Mouse (Mus musculus) stomach, embryonic 14.5 days (tissue): Measurements from ENCODE around the gene Gm10668. TPM values are rescaled to one million over a fixed set of nuclear protein-coding genes. Genes with fewer than 3 reads are reported as not detected.
"Not testable (repeated sequence)": the region's sequence is repeated elsewhere in the genome, so short reads cannot be mapped to it uniquely, and the experiment has no call there.

Experiments used
- ATAC-seq: fragments of 200-750 bp; cut with Nextera tagmentation; 2 replicates; pipeline ENCODE4 v1.8.0; 2017; ENCODE audit warnings: low read depth, moderate TSS enrichment; ENCODE audit not compliant: insufficient number of reproducible peaks, insufficient read depth, low FRiP score
- H3K27ac ChIP-seq: fragments of 300-500 bp; sonication (generic); 2 replicates; pipeline ENCODE4 v1.5.1; 2014; ENCODE audit warnings: mild to moderate bottlenecking, low read length, moderate library complexity, mixed read lengths
- H3K27me3 ChIP-seq: fragments of 300-500 bp; sonication (generic); 2 replicates; pipeline ENCODE4 v1.6.1; 2014; ENCODE audit warnings: low read length, control low read depth, mixed read lengths; ENCODE audit not compliant: control insufficient read depth, insufficient read depth
- H3K36me3 ChIP-seq: fragments of 300-500 bp; sonication (generic); 2 replicates; pipeline ENCODE4 v1.6.1; 2014; ENCODE audit warnings: mild to moderate bottlenecking, control low read depth, low read length, moderate library complexity, mixed read lengths; ENCODE audit not compliant: control insufficient read depth, insufficient read depth
- H3K4me1 ChIP-seq: fragments of 300-500 bp; sonication (generic); 2 replicates; pipeline ENCODE4 v1.6.1; 2014; ENCODE audit warnings: low read length, control low read depth, mixed read lengths; ENCODE audit not compliant: control insufficient read depth, insufficient read depth
- H3K4me2 ChIP-seq: fragments of 300-500 bp; sonication (generic); replicated peaks from 2 replicates; pipeline ENCODE4 v1.6.1; 2014; ENCODE audit warnings: low read depth, low read length, control low read depth
- H3K4me3 ChIP-seq: fragments of 300-500 bp; sonication (generic); 2 replicates; pipeline ENCODE4 v1.5.1; 2014; ENCODE audit warnings: low read depth, low read length, control low read depth
- H3K9ac ChIP-seq: fragments of 300-500 bp; sonication (generic); replicated peaks from 2 replicates; pipeline ENCODE4 v1.6.1; 2014; ENCODE audit warnings: low read depth, mild to moderate bottlenecking, control low read depth, low read length, moderate library complexity, mixed read lengths
- H3K9me3 ChIP-seq: fragments of 300-500 bp; sonication (generic); 2 replicates; pipeline ENCODE4 v1.6.1; 2016; ENCODE audit warnings: low read depth, low read length, control low read depth; ENCODE audit not compliant: control insufficient read depth
- WGBS: fragments of 180-500 bp; shearing (Covaris S2); extraction: QIAGEN DNeasy Blood & Tissue Kit; methylation state at CpG from one replicate; pipeline ENCODE4 v1.1.7; 2014; 5-methylcytosine and 5-hydroxymethylcytosine counted together
- polyA plus RNA-seq: library from polyadenylated mRNA; unstranded; fragments of >200 nt; fragmentation: Nextera tagmentation; extraction: Ambion mirVana; gene quantifications from 2 replicates; pipeline ENCODE4 v1.2.1, GENCODE M21; 2014

Gene Gm10668
- not detected in 2 replicates for polyA plus RNA-seq

GRCm38 (mm10) chr7:20730524-20730923 is at the start of gene Gm10668:
Gm10668 (minus strand) TSS chr7:20730624.
- no CpG with 5 or more reads among the region's 1 CpGs for WGBS
- not testable (repeated sequence) for H3K4me3 ChIP-seq

GRCm38 (mm10) chr7:20770885-20771284 is 40.5 kb upstream of the Gm10668 start, which contains the start of gene Vmn1r112:
Vmn1r112 (plus strand) TSS chr7:20771185.
- not testable (repeated sequence) for H3K27me3 ChIP-seq, ATAC-seq, H3K4me1 ChIP-seq, H3K9me3 ChIP-seq, H3K4me3 ChIP-seq, H3K4me2 ChIP-seq, H3K36me3 ChIP-seq, H3K9ac ChIP-seq, H3K27ac ChIP-seq
- WGBS, result no CpG with 5 or more reads among the region's 3 CpGs

More at GRCm38 (mm10) chr7:20730524-20730923, at the start of gene Gm10668:
- H3K9ac ChIP-seq, H3K4me1 ChIP-seq, ATAC-seq, H3K27ac ChIP-seq, H3K9me3 ChIP-seq, H3K4me2 ChIP-seq, H3K36me3 ChIP-seq, H3K27me3 ChIP-seq: not testable (repeated sequence)

DNA sequence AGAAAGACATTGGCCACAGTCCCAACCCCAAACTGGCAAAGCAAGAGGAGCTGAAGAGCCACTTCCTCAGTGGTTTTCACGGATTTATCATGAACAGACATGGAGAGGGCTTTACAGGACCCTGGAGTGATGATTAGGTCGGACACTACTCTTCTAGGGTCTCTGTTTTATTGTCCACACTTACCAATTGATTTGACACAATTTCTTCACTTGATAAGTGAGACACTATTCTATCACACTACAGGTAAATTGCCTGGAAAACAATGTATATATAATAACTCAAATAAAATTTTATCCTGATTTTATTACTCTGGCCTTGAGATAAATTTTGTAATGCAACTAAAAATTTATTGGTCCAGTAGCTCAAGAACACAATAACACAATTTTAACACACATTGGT is 27.3 kb downstream of the Gm10668 start, which contains the start of gene Vmn1r111:
TSS of gene Vmn1r111 (minus strand) at position 101 of the 400 bp plus-strand sequence.
- H3K27ac ChIP-seq, ATAC-seq, H3K36me3 ChIP-seq, H3K27me3 ChIP-seq, H3K9ac ChIP-seq, H3K9me3 ChIP-seq, H3K4me1 ChIP-seq, H3K4me2 ChIP-seq, H3K4me3 ChIP-seq: not testable (repeated sequence)
- no CpG with 5 or more reads among the region's 2 CpGs for WGBS

Other genes with a start within 250 kb of the Gm10668 start
- not detected in 2 replicates for gene Vmn1r103, start 220.1 kb downstream of the Gm10668 start, polyA plus RNA-seq
- not detected in 2 replicates for gene Vmn1r104, start 196.8 kb downstream of the Gm10668 start, polyA plus RNA-seq
- gene Gm5726, start 184.9 kb downstream of the Gm10668 start, polyA plus RNA-seq, result not detected in 2 replicates
- not detected in 2 replicates for gene Gm4141, start 154.4 kb downstream of the Gm10668 start, polyA plus RNA-seq
- gene Gm4513, start 131.6 kb downstream of the Gm10668 start, polyA plus RNA-seq, result not detected in 2 replicates
- gene Vmn1r107, start 61.7 kb downstream of the Gm10668 start, polyA plus RNA-seq, result not detected in 2 replicates
- not detected in 2 replicates for gene Vmn1r111, start 27.4 kb downstream of the Gm10668 start, polyA plus RNA-seq
- gene Vmn1r112, start 40.6 kb upstream of the Gm10668 start, polyA plus RNA-seq, result not detected in 2 replicates
- gene Vmn1r113, start 56.7 kb upstream of the Gm10668 start, polyA plus RNA-seq, result not detected in 2 replicates
- not detected in 2 replicates for gene Vmn1r114, start 81.6 kb upstream of the Gm10668 start, polyA plus RNA-seq
- not detected in 2 replicates for gene Vmn1r115, start 114.4 kb upstream of the Gm10668 start, polyA plus RNA-seq
- not detected in 2 replicates for gene Vmn1r116, start 141.6 kb upstream of the Gm10668 start, polyA plus RNA-seq
- not detected in 2 replicates for gene Vmn1r117, start 153.5 kb upstream of the Gm10668 start, polyA plus RNA-seq
- gene Vmn1r118, start 181.7 kb upstream of the Gm10668 start, polyA plus RNA-seq, result not detected in 2 replicates